6 mouse cellular contexts compared by ENCODE assay signal in the genomic region with DNA sequence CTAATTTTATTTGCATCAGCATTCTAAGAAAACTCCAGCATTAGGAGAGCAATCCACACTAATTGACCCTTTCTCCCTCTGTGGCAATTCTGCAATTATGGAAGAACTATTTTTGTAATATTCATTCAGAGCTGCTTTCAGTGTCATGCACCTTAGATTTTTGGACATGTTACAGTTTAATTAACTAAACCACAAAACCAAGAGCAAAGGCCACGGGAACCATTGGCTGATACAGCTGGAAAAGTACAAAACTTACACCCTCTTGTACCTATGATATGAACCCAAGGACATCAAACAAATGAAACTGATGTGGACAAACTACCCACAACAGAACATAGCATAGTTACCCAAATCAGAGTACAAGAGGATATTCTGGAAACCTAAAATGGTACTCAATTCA.
"Had no signal": no experiment of that assay in that cellular context is flagged by ENCODE, and none has a peak within 500 bp of the region (broad histone marks: within the 10 kb centered on the region; RNA-seq: fewer than 3 reads in every experiment).

No protein-coding gene starts in this region.

- H3K4me2 ChIP-seq: limb, embryonic 15.5 days; neural tube, embryonic 15.5 days had no signal

- DNase-seq: right cerebral cortex, postnatal 25 days; thymus, postnatal 36 days had no signal

- H3K36me3 ChIP-seq: limb, embryonic 15.5 days; neural tube, embryonic 15.5 days had no signal

- H3K4me1 ChIP-seq: limb, embryonic 15.5 days had no signal

- H3K9ac ChIP-seq: limb, embryonic 15.5 days; liver, embryonic 14.5 days; neural tube, embryonic 15.5 days had no signal

- H3K27me3 ChIP-seq: limb, embryonic 15.5 days had no signal

- H3K9me3 ChIP-seq: limb, embryonic 15.5 days; neural tube, embryonic 15.5 days had no signal

- H3K27ac ChIP-seq: limb, embryonic 15.5 days; liver, embryonic 14.5 days; neural tube, embryonic 15.5 days had no signal

- H3K4me3 ChIP-seq: limb, embryonic 15.5 days; myocyte; neural tube, embryonic 15.5 days had no signal
